Mouse (Mus musculus): Measurements from ENCODE around the gene Gm773. TPM values are rescaled to one million over a fixed set of nuclear protein-coding genes. Genes with fewer than 3 reads are reported as not detected.
"Not testable (repeated sequence)": the region's sequence is repeated elsewhere in the genome, so short reads cannot be mapped to it uniquely, and the experiment has no call there.

Gene Gm773
- not detected in 2 replicates for polyA plus RNA-seq (2012; ENCODE audit: insufficient read depth, insufficient read length, missing spikeins)

- H3K4me1 ChIP-seq (ENCODE audit: control insufficient read depth, insufficient read depth, insufficient read length, low read length): no peaks in the 10 kb centered on the region
- H3K27ac ChIP-seq (replicated peaks; ENCODE audit: low read depth, low read length): no peak within 1 kb of the TSS
- no peak within 1 kb of the TSS for H3K4me3 ChIP-seq (ENCODE audit: insufficient read depth, low read depth, low read length)
Observed at GRCm38 (mm10) chrX:56212771-56213170, at the start of gene Gm773. Gene Gm773 (minus strand): TSS chrX:56212881.

- H3K27ac ChIP-seq (replicated peaks; ENCODE audit: low read depth, low read length); H3K4me1 ChIP-seq (ENCODE audit: control insufficient read depth, insufficient read depth, insufficient read length, low read length); H3K4me3 ChIP-seq (ENCODE audit: insufficient read depth, low read depth, low read length): not testable (repeated sequence)
Observed at GRCm38 (mm10) chrX:56186449-56186848, 26.2 kb downstream of the Gm773 start.

- Histone ChIP-seq H3K4me1 (ENCODE audit: control insufficient read depth, insufficient read depth, insufficient read length, low read length) (no peaks in the 10 kb centered on the region), H3K4me3 (ENCODE audit: insufficient read depth, low read depth, low read length) (no peak overlapping the region), H3K27ac (replicated peaks; ENCODE audit: low read depth, low read length) (no peak overlapping the region)
Observed at GRCm38 (mm10) chrX:56151396-56151795, 61.3 kb downstream of the Gm773 start.

Other genes with a start within 250 kb of the Gm773 start
- 1.7 TPM in 1 of 2 replicates, not detected in the other for gene 3830403N18Rik, start 76.3 kb downstream of the Gm773 start, polyA plus RNA-seq (2012; ENCODE audit: insufficient read depth, insufficient read length, missing spikeins)
- gene Zfp449, start 133.5 kb upstream of the Gm773 start, polyA plus RNA-seq (2012; ENCODE audit: insufficient read depth, insufficient read length, missing spikeins): 2.7 and 2.8 TPM in 2 replicates
- gene Smim10l2a, start 161.7 kb upstream of the Gm773 start, polyA plus RNA-seq (2012; ENCODE audit: insufficient read depth, insufficient read length, missing spikeins): 0.46 TPM in 1 of 2 replicates, not detected in the other
- 7.8 TPM in 1 of 2 replicates, not detected in the other for gene Gm2174, start 235.1 kb upstream of the Gm773 start, polyA plus RNA-seq (2012; ENCODE audit: insufficient read depth, insufficient read length, missing spikeins)
- 4.1 and 7.3 TPM in 2 replicates for gene Ints6l, start 242.0 kb upstream of the Gm773 start, polyA plus RNA-seq (2012; ENCODE audit: insufficient read depth, insufficient read length, missing spikeins)

Data from brown adipose tissue, adult 24 weeks (tissue).